Mouse (Mus musculus): ENCODE measurements around the gene Scrn2.

DNA sequence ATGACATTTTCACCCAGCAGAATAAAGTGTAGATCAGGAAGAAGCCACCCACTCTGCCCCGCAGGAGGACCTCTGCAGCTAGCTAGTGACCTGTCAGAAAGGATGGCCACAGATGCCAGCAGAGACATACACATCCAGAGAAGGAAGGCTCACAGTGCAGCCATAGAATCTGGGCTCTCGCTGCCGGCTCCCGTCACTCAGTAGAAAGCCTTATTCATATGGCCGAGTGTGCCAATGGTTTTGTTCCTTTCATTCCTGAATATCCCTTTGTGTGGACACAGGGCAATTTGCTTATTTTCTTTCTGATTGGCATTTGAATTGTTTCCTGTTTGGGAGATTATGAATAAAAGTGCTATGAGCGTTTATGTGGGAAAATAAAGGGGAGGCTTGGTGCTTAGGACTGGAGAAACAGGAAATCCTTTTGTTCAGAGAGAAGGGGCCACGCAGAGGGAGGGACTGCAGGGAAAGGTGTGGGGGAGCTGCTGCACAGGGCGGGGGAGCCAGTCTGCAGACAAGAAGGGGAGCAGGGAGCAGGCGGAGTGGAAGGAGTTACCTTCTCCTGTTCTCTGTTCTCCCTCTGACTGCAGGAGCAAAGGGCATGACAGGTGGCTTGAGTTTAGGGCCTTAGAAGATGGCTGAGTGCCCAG, 33.7 kb downstream of the Scrn2 start:
- no peak for TF ChIP-seq EP300 (optimal IDR thresholded peaks at IDR 0.05)
- no peak for TF ChIP-seq CTCF (IDR thresholded peaks at IDR 0.05; ENCODE audit: low read depth)
